ENCODE assay signal across 8 mouse cellular contexts in genomic region chr8:120114315-120114841, GRCm38 (mm10). TPM values are rescaled to one million over a fixed set of nuclear protein-coding genes. Genes with fewer than 3 reads are reported as not detected.
DNase-seq lines count a peak whose midpoint lies in the region; ATAC-seq and TF ChIP-seq lines count a peak whose summit lies in the region.

No protein-coding gene starts in this region.

- peak overlapping the region; percentile 77 to 78 for H3K4me3 ChIP-seq in ES-E14 (ENCODE audit: insufficient read depth in 1 of 2, low read depth in 1 of 2, low read length in 2 of 2, poor library complexity in 1 of 2, severe bottlenecking in 1 of 2)
- H3K4me3 ChIP-seq in cerebellum, adult 2 months (replicated peaks; ENCODE audit: insufficient read depth, low read depth, low read length): peak overlapping the region; percentile 82
- H3K4me3 ChIP-seq in hindbrain, embryonic 14.5 days (replicated peaks; ENCODE audit: low read length): peak overlapping the region; percentile 80
- H3K4me3 ChIP-seq in liver, embryonic 15.5 days (replicated peaks): peak overlapping the region; percentile 66

- peak overlapping the region; percentile 44 for H3K9ac ChIP-seq in ES-E14 (ENCODE audit: insufficient read depth, low read depth, low read length, poor library complexity, severe bottlenecking)
- peak overlapping the region; percentile 86 for H3K9ac ChIP-seq in hindbrain, embryonic 14.5 days
- H3K9ac ChIP-seq in liver, embryonic 15.5 days: peak overlapping the region; percentile 52

- no peak for TF ChIP-seq POLR2A in cerebellum, adult 2 months (IDR thresholded peaks at IDR 0.05; ENCODE audit: borderline replicate concordance, insufficient read depth, low read length)

- H3K27me3 ChIP-seq in cerebellum, adult 2 months (ENCODE audit: control insufficient read depth, insufficient read depth, low read length): no peaks in the 10 kb centered on the region
- peaks cover 10% of the 10 kb centered on the region for H3K27me3 ChIP-seq in hindbrain, embryonic 14.5 days (ENCODE audit: control insufficient read depth, insufficient read depth, low read length)
- H3K27me3 ChIP-seq in liver, embryonic 15.5 days: peaks cover 71% of the 10 kb centered on the region

- in situ Hi-C loops in ES-E14 (cut with MboI; ENCODE audit: low sequenced_read_pairs in 2 of 2, unreplicated experiment in 2 of 2): no loop called here

- 1% methylated on average over 45 of the region's 46 CpGs for WGBS in cerebellum, adult 2 months
- WGBS in hindbrain, embryonic 14.5 days: 2% methylated on average over 43 of the region's 46 CpGs
- 1% methylated on average over 46 of the region's 46 CpGs for WGBS in liver, embryonic 15.5 days (ENCODE audit: insufficient replicate concordance)

- no peak for TF ChIP-seq CTCF in cerebellum, adult 2 months (IDR thresholded peaks at IDR 0.05; ENCODE audit: borderline replicate concordance, insufficient read depth, low read depth, low read length)

- peak; percentile 54 for ATAC-seq in hindbrain, embryonic 14.5 days (ENCODE audit: low FRiP score)
- ATAC-seq in liver, embryonic 15.5 days (ENCODE audit: insufficient read depth): peak; percentile 6

- no peaks in the 10 kb centered on the region for H3K9me3 ChIP-seq in ES-E14 (ENCODE audit: control insufficient read depth, insufficient read depth, low read depth, low read length)
- H3K9me3 ChIP-seq in hindbrain, embryonic 14.5 days (ENCODE audit: control insufficient read depth, low read length): no peaks in the 10 kb centered on the region
- H3K9me3 ChIP-seq in liver, embryonic 15.5 days (replicated peaks): no peaks in the 10 kb centered on the region

- H3K27ac ChIP-seq in ES-E14 (ENCODE audit: insufficient read depth, low read depth, low read length, poor library complexity, severe bottlenecking): no peak overlapping the region
- peak overlapping the region; percentile 70 for H3K27ac ChIP-seq in cerebellum, adult 2 months (ENCODE audit: insufficient read depth, low read length)
- H3K27ac ChIP-seq in hindbrain, embryonic 14.5 days: peak overlapping the region; percentile 73; the same call in 1 of the 2 replicates
- no peak overlapping the region for H3K27ac ChIP-seq in liver, embryonic 15.5 days (replicated peaks)

- intact Hi-C loops in left cerebral cortex, postnatal 25 days (cut with DNase I): no loop called here
- intact Hi-C loops in left cerebral cortex, postnatal 14 days (cut with DNase I): no loop called here

- peak overlapping the region; percentile 80 for H3K4me2 ChIP-seq in hindbrain, embryonic 14.5 days (replicated peaks)
- peak overlapping the region; percentile 95 for H3K4me2 ChIP-seq in liver, embryonic 15.5 days

- DNase-seq in left cerebral cortex, postnatal 25 days (ENCODE audit: low spot score in 2 of 2): peak; percentile 27 to 34
- no peak for DNase-seq in left cerebral cortex, postnatal 14 days (ENCODE audit: low spot score in 2 of 2)
- DNase-seq in ES-E14 (ENCODE audit: low read depth, low spot score): no peak
- DNase-seq in cerebellum, adult 2 months: peak; percentile 78 to 80
- DNase-seq in hindbrain, embryonic 14.5 days (ENCODE audit: low spot score): no peak
- peak; percentile 38 for DNase-seq in urinary bladder, adult 2 months (ENCODE audit: low spot score)
- DNase-seq in layer of hippocampus, adult 9-10 months (ENCODE audit: low spot score): no peak

- H3K4me1 ChIP-seq in ES-E14 (ENCODE audit: control insufficient read depth in 2 of 2, insufficient read depth in 2 of 2, low read length in 2 of 2, poor library complexity in 1 of 2): no peaks in the 10 kb centered on the region
- peaks cover 19% of the 10 kb centered on the region for H3K4me1 ChIP-seq in cerebellum, adult 2 months (ENCODE audit: control insufficient read depth, insufficient read depth, low read length)
- H3K4me1 ChIP-seq in hindbrain, embryonic 14.5 days (replicated peaks; ENCODE audit: control insufficient read depth, insufficient read depth, low read length): peaks cover 13% of the 10 kb centered on the region
- peaks cover 30% of the 10 kb centered on the region for H3K4me1 ChIP-seq in liver, embryonic 15.5 days (replicated peaks)

- no peaks in the 10 kb centered on the region for H3K36me3 ChIP-seq in ES-E14 (ENCODE audit: control insufficient read depth, insufficient read depth, low read length, poor library complexity, severe bottlenecking)
- H3K36me3 ChIP-seq in hindbrain, embryonic 14.5 days (replicated peaks; ENCODE audit: control insufficient read depth, insufficient read depth): no peaks in the 10 kb centered on the region
- no peaks in the 10 kb centered on the region for H3K36me3 ChIP-seq in liver, embryonic 15.5 days (replicated peaks)

TF ChIP-seq in ES-E14, 5 proteins besides CTCF, POLR2A, EP300 and RAD21:
- no peak for TF ChIP-seq MAFK (IDR thresholded peaks at IDR 0.05; ENCODE audit: insufficient read depth, low read depth, low read length)
- TF ChIP-seq CHD2 (IDR thresholded peaks at IDR 0.05; ENCODE audit: low read depth, low read length): no peak
- no peak for TF ChIP-seq ZC3H11A (IDR thresholded peaks at IDR 0.05; ENCODE audit: borderline replicate concordance, low read depth, low read length)
- no peak for TF ChIP-seq ZNF384 (IDR thresholded peaks at IDR 0.05; ENCODE audit: low read depth, low read length)
- TF ChIP-seq HCFC1 (IDR thresholded peaks at IDR 0.05; ENCODE audit: borderline replicate concordance, insufficient read depth, low read length): no peak

RNA-seq across cellular contexts. Expression of gene 6430548M08Rik, which starts 0.4 kb away (rescaled TPM):
- 100 to 1,000 TPM; 221 to 232 TPM for total RNA-seq in left cerebral cortex, postnatal 25 days (2021)
- total RNA-seq in left cerebral cortex, postnatal 14 days (2021): 100 to 1,000 TPM; 134 to 145 TPM
- 0.54 and 0.58 TPM in 2 replicates for total RNA-seq in ES-E14 (2012; rRNA removed)
- 175 and 188 TPM in 2 replicates for polyA plus RNA-seq in cerebellum, adult 2 months (2012; rRNA removed)
- polyA plus RNA-seq in hindbrain, embryonic 14.5 days (2014; fragmentation: Nextera tagmentation; extraction: Ambion mirVana): 40.1 and 42.3 TPM in 2 replicates
- polyA plus RNA-seq in liver, embryonic 15.5 days (2015; fragmentation: Nextera tagmentation; extraction: Ambion mirVana): 2.8 and 3.4 TPM in 2 replicates
- 5.3 and 8.4 TPM in 2 replicates for polyA plus RNA-seq in urinary bladder, adult 2 months (2012; rRNA removed)

RNA-seq across cellular contexts. Expression of gene Zdhhc7, which starts 13.1 kb away (rescaled TPM):
- total RNA-seq in left cerebral cortex, postnatal 25 days (2021): 10 to 100 TPM; 36.5 to 40.0 TPM
- 10 to 100 TPM; 36.0 to 44.1 TPM for total RNA-seq in left cerebral cortex, postnatal 14 days (2021)
- total RNA-seq in ES-E14 (2012; rRNA removed): 29.9 and 35.4 TPM in 2 replicates
- 34.7 and 39.3 TPM in 2 replicates for polyA plus RNA-seq in cerebellum, adult 2 months (2012; rRNA removed)
- 25.5 and 26.4 TPM in 2 replicates for polyA plus RNA-seq in hindbrain, embryonic 14.5 days (2014; fragmentation: Nextera tagmentation; extraction: Ambion mirVana)
- 13.9 and 17.2 TPM in 2 replicates for polyA plus RNA-seq in liver, embryonic 15.5 days (2015; fragmentation: Nextera tagmentation; extraction: Ambion mirVana)
- polyA plus RNA-seq in urinary bladder, adult 2 months (2012; rRNA removed): 35.9 and 38.7 TPM in 2 replicates

Comparison
In these comparisons a context has a peak if more than half of its experiments do, and no peak if none do; other contexts are left out.
1. DNase-seq: peak in left cerebral cortex, postnatal 25 days (2 of 2), cerebellum, adult 2 months (2 of 2) and urinary bladder, adult 2 months (single experiment); none in left cerebral cortex, postnatal 14 days (0 of 2), ES-E14 (single experiment), hindbrain, embryonic 14.5 days (single experiment) and layer of hippocampus, adult 9-10 months (single experiment).
2. H3K27ac ChIP-seq: peak in cerebellum, adult 2 months (single experiment) and hindbrain, embryonic 14.5 days (single experiment); none in ES-E14 (single experiment) and liver, embryonic 15.5 days (single experiment).
3. Peak in every context shown above with its lines, with median percentiles within 50 percentile points of each other: H3K4me3 ChIP-seq and H3K9ac ChIP-seq.